Mouse (Mus musculus) hematopoietic stem cell, adult 5-6 weeks (primary cell): ENCODE data around the gene Mitf. TPM values are rescaled to one million over a fixed set of nuclear protein-coding genes. Genes with fewer than 3 reads are reported as not detected.

Experiments
- ATAC-seq, 2 experiments: fragments of 125-278 bp in 1 of 2; replicated peaks in 1 of 2; 2 replicates each; pipeline ENCODE4 v1.8.0; 2016 to 2017; ENCODE audit warnings: inconsistent platforms in 2 of 2, mild to moderate bottlenecking in 2 of 2, moderate number of reproducible peaks in 2 of 2, low read depth in 1 of 2, moderate TSS enrichment in 1 of 2; ENCODE audit not compliant: low FRiP score in 2 of 2, poor library complexity in 2 of 2, severe bottlenecking in 2 of 2, insufficient read depth in 1 of 2, low TSS enrichment in 1 of 2
- total RNA-seq: library from RNA; stranded (forward); fragments of 172-1452, 232-1000 nt; gene quantifications from 2 replicates; pipeline ENCODE4 v1.2.3, GENCODE M21; 2017

The Mitf gene
- total RNA-seq, 1 experiment from 2014 or later, result 9.6 TPM

- no peak for ATAC-seq
Observed at GRCm38 (mm10) chr6:97901561-97901960, 94.7 kb downstream of the Mitf start.

- no peak for ATAC-seq
Observed at GRCm38 (mm10) chr6:97902205-97902604, 95.4 kb downstream of the Mitf start.

GRCm38 (mm10) chr6:97914768-97915167 lies 107.9 kb downstream of the Mitf start:
- ATAC-seq, result no peak

- no peak for ATAC-seq
Observed at GRCm38 (mm10) chr6:97916386-97916903, 109.6 kb downstream of the Mitf start.

- ATAC-seq, result no peak
Observed at GRCm38 (mm10) chr6:97918051-97918450, 111.2 kb downstream of the Mitf start.

GRCm38 (mm10) chr6:97918481-97918880 lies 111.6 kb downstream of the Mitf start:
- ATAC-seq, result no peak

GRCm38 (mm10) chr6:97919287-97919686 lies 112.4 kb downstream of the Mitf start:
- no peak for ATAC-seq

- ATAC-seq, result no peak
Observed at GRCm38 (mm10) chr6:97921591-97921990, 114.7 kb downstream of the Mitf start.

GRCm38 (mm10) chr6:97924221-97924620 lies 117.4 kb downstream of the Mitf start:
- ATAC-seq, result no peak

- ATAC-seq, result 0 out of 4 replicates have a peak, but pooled peaks of 1 of the 2 experiments have one; percentile 27
Observed at GRCm38 (mm10) chr6:97929051-97929450, 122.2 kb downstream of the Mitf start.

- ATAC-seq, result peak; percentile 62 to 87
Observed at GRCm38 (mm10) chr6:97929466-97929865, 122.6 kb downstream of the Mitf start.

GRCm38 (mm10) chr6:97937139-97937538 lies 130.3 kb downstream of the Mitf start:
- ATAC-seq, result no peak

GRCm38 (mm10) chr6:97937897-97938614 lies 131.2 kb downstream of the Mitf start:
- no peak for ATAC-seq

GRCm38 (mm10) chr6:97940916-97941315 lies 134.1 kb downstream of the Mitf start:
- no peak for ATAC-seq

- ATAC-seq, result no peak
Observed at GRCm38 (mm10) chr6:97950033-97950881, 143.4 kb downstream of the Mitf start.

GRCm38 (mm10) chr6:97950882-97951245 lies 144.0 kb downstream of the Mitf start:
- no peak for ATAC-seq

- ATAC-seq, result no peak
Observed at GRCm38 (mm10) chr6:97951711-97952110, 144.9 kb downstream of the Mitf start.

GRCm38 (mm10) chr6:97952845-97953244 lies 146.0 kb downstream of the Mitf start:
- no peak for ATAC-seq
